Mouse (Mus musculus) thymus, adult 2 months (tissue): ENCODE measurements around the gene D430041D05Rik. TPM values are rescaled to one million over a fixed set of nuclear protein-coding genes. Genes with fewer than 3 reads are reported as not detected.
A peak's percentile ranks its signal among the peaks of the same experiment; 100 is the strongest.

ENCODE experiments used
- DNase-seq: peaks from one replicate; pipeline ENCODE4 v3.0.0; 2021
- H3K27ac ChIP-seq: fragments of 200-500 bp; 2 replicates; pipeline ENCODE4 v1.5.1; 2012; ENCODE audit warnings: low read length, control low read depth; ENCODE audit not compliant: control insufficient read depth, insufficient read depth
- H3K27me3 ChIP-seq: fragments of 200-500 bp; 2 replicates; pipeline ENCODE4 v1.6.1; 2012; ENCODE audit warnings: mild to moderate bottlenecking, low read length, moderate library complexity, mixed read lengths; ENCODE audit not compliant: control insufficient read depth, insufficient read depth
- H3K36me3 ChIP-seq: fragments of 200-500 bp; 2 replicates; pipeline ENCODE4 v1.6.1; 2012; ENCODE audit warnings: mild to moderate bottlenecking, low read length, moderate library complexity; ENCODE audit not compliant: control insufficient read depth, insufficient read depth
- H3K4me1 ChIP-seq: fragments of 200-500 bp; replicated peaks from 2 replicates; pipeline ENCODE4 v1.6.1; 2012; ENCODE audit warnings: low read length; ENCODE audit not compliant: control insufficient read depth, insufficient read depth
- H3K4me3 ChIP-seq: fragments of 200-500 bp; 2 replicates; pipeline ENCODE4 v1.5.1; 2012; ENCODE audit warnings: mild to moderate bottlenecking, low read length, control low read depth, moderate library complexity; ENCODE audit not compliant: control insufficient read depth, insufficient read depth
- CTCF ChIP-seq: fragments of 200-500 bp; IDR thresholded peaks from 2 replicates; pipeline ENCODE4 v1.5.1; 2012; ENCODE audit warnings: mild to moderate bottlenecking, control low read depth, low read length, moderate library complexity, borderline replicate concordance; ENCODE audit not compliant: control insufficient read depth, poor library complexity, insufficient read depth; ENCODE audit errors: extremely low read depth
- POLR2A ChIP-seq: fragments of 200-500 bp; IDR thresholded peaks from 2 replicates; pipeline ENCODE4 v1.6.1; 2012; ENCODE audit warnings: mild to moderate bottlenecking, low read length, control low read depth, moderate library complexity; ENCODE audit not compliant: control insufficient read depth, poor library complexity, insufficient read depth; ENCODE audit errors: extremely low read depth
- WGBS: fragments of 180-500 bp; shearing (Covaris S2); methylation state at CpG from one replicate; pipeline ENCODE4 v1.1.7; 2018; 5-methylcytosine and 5-hydroxymethylcytosine counted together
- polyA plus RNA-seq: library from polyadenylated mRNA; depleted of rRNA; stranded (reverse); fragments of >200 nt; gene quantifications from 2 replicates; pipeline ENCODE4 v1.2.3, GENCODE M21; 2012

The D430041D05Rik gene
- polyA plus RNA-seq, 1 experiment, result 3.0 TPM

GRCm38 (mm10) chr2:104409851-104410821, 677 bp downstream of the D430041D05Rik start:
- WGBS, result 2% methylated on average over 107 of the region's 111 CpGs
- peak; percentile 53 for DNase-seq
- Histone ChIP-seq H3K4me3 (peak overlapping the region; percentile 26), H3K4me1 (peaks cover 15% of the 10 kb centered on the region; the same call in 1 of the 2 replicates), H3K36me3 (no peaks in the 10 kb centered on the region), H3K27ac (no peak overlapping the region), H3K27me3 (peaks cover 5% of the 10 kb centered on the region)
- no peak for TF ChIP-seq CTCF
- TF ChIP-seq POLR2A, result no peak

GRCm38 (mm10) chr2:104408351-104408750, 2.5 kb downstream of the D430041D05Rik start:
- no peak overlapping the region for H3K27ac ChIP-seq
- peaks cover 15% of the 10 kb centered on the region; the same call in 1 of the 2 replicates for H3K4me1 ChIP-seq
- DNase-seq, result no peak
- peaks cover 5% of the 10 kb centered on the region for H3K27me3 ChIP-seq
- WGBS, result 78% methylated on average over 7 of the region's 7 CpGs
- H3K4me3 ChIP-seq, result no peak overlapping the region
- no peaks in the 10 kb centered on the region for H3K36me3 ChIP-seq
- TF ChIP-seq CTCF, result no peak
- TF ChIP-seq POLR2A, result no peak

- Histone ChIP-seq H3K4me1 (peaks cover 15% of the 10 kb centered on the region; the same call in 1 of the 2 replicates), H3K36me3 (no peaks in the 10 kb centered on the region), H3K4me3 (no peak overlapping the region), H3K27me3 (peaks cover 5% of the 10 kb centered on the region), H3K27ac (no peak overlapping the region)
- no peak for DNase-seq
- WGBS, result 69% methylated on average over 4 of the region's 4 CpGs
- TF ChIP-seq CTCF (no peak), POLR2A (no peak)
These were observed 2.9 kb downstream of the D430041D05Rik start for GRCm38 (mm10) chr2:104407913-104408312.

GRCm38 (mm10) chr2:104404036-104404435, 6.8 kb downstream of the D430041D05Rik start:
- no peak for DNase-seq
- H3K4me1 ChIP-seq, result no peaks in the 10 kb centered on the region
- 96% methylated on average over 6 of the region's 6 CpGs for WGBS
- H3K27ac ChIP-seq, result no peak overlapping the region
- TF ChIP-seq POLR2A (no peak), CTCF (no peak)
- H3K36me3 ChIP-seq, result no peaks in the 10 kb centered on the region
- H3K4me3 ChIP-seq, result no peak overlapping the region
- peaks cover 2% of the 10 kb centered on the region for H3K27me3 ChIP-seq

- 92% methylated on average over 6 of the region's 6 CpGs for WGBS
- TF ChIP-seq CTCF (no peak), POLR2A (no peak)
- H3K27me3 ChIP-seq, result no peaks in the 10 kb centered on the region
These were observed 12.0 kb downstream of the D430041D05Rik start for GRCm38 (mm10) chr2:104398651-104399290.

GRCm38 (mm10) chr2:104395961-104396360, 14.9 kb downstream of the D430041D05Rik start:
- TF ChIP-seq CTCF (no peak), POLR2A (no peak)
- Histone ChIP-seq H3K27me3 (no peaks in the 10 kb centered on the region), H3K27ac (no peak overlapping the region), H3K36me3 (no peaks in the 10 kb centered on the region), H3K4me3 (no peak overlapping the region), H3K4me1 (no peaks in the 10 kb centered on the region)
- DNase-seq, result no peak
- 94% methylated on average over 9 of the region's 9 CpGs for WGBS

More at GRCm38 (mm10) chr2:104398651-104399290, 12.0 kb downstream of the D430041D05Rik start:
- Histone ChIP-seq H3K4me3 (no peak overlapping the region), H3K27ac (no peak overlapping the region), H3K4me1 (no peaks in the 10 kb centered on the region), H3K36me3 (no peaks in the 10 kb centered on the region)
- DNase-seq, result no peak
